Mouse (Mus musculus): ENCODE data around the gene Per1.

The Per1 gene

DNA sequence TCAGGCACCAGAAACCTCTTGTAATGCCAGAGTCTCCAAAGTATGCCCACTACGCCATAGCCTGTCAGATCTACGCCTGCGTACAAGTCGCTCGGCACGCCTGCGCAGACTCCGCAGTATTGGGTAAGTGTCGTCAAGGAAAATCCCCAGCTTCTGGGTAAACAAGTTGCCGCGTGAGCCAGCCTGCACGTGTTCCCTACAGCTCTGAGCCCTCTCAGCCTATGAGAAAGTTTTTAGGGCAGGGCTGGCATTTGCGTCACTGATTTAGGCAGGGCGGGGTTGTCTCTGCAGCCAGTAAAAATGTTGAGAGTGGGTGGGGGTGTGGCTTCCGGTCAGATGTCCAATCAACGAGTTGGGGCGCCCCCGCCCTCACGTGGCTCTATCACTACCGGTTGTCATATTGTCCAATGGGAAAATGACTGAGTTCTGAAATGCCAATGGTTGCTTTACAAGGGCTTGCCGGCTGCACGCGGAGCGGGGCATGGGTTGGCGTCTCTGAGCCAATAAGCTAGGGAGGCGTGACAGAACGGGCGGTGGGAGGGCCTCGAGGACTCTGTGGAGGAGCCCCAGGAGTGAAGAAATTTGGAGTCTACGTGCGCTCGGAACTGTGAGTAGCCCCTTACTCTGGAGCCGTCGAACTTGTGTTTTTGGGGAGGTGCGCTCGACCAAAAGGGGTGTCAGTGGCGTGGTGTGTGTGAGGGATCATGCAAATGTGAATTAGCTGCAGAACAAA, at the start of gene Per1:
Per1 (plus strand) TSS at position 521 of the 733 bp plus-strand sequence.
- in situ Hi-C loops (cut with MseI, MboI), result no loop called here

DNA sequence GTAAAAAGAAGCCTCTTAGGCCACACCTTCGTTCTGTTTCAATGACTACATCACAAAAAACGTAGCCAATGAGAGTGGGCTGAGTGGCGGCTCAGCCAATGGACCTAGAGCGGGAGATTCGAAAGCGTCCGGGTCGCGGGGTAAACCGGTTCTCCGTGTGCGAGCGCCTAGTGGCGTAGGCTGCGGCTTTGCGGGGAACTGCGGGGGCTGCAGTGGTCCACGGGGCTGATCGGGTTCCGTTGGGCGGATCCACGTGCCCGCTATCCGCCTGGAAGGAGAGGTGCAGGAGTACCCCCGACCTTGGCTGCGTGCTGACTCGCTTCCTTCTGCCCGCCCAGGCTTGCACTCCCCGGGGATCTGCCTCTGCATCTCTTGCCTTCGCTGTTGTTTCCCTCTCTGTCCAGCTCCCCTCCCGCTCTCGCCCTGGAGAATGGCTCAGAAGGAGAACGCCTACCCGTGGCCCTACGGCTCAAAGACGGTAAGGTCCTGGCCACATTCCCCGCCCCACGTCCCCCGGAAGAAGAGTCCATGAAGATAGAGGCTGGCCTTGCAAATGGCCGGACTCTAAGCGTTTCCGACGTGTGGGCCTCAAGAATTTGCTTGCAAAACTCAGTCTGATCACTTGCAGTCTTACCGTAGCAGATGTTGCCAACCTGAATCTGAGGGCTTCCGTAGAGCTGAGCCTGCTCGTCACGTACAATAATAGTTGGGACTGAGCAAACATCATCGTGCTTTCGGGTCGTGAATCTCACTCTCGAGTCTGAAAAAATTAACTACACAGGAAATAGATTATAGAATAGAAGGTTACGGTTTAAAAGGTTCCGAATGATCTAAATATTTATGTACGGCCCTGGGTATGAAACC, 49.3 kb upstream of the Per1 start, which contains the start of gene Aurkb:
Aurkb (plus strand) TSS at position 117 of the 864 bp plus-strand sequence.
- in situ Hi-C loops (cut with MseI, MboI), result no loop called here

DNA sequence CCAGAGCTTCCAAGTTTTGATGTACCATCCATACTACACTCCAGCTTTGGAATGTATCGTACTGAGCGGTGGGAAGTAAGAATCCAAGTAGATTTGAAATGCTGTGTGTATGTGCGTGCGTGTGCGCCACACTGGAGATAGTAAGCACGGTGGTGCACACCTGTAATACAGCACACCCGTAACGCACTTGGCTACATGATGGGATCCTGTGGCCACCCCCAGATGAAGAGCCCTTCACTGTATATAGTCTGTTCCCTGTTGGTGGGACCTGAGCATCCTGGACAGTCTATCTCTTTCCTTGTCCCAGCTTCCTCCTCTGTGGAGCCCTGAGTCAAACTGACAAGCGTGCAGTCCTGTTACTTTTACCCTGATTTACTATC, 48.6 kb upstream of the Per1 start:
- in situ Hi-C loops (cut with MseI, MboI), result no loop called here

DNA sequence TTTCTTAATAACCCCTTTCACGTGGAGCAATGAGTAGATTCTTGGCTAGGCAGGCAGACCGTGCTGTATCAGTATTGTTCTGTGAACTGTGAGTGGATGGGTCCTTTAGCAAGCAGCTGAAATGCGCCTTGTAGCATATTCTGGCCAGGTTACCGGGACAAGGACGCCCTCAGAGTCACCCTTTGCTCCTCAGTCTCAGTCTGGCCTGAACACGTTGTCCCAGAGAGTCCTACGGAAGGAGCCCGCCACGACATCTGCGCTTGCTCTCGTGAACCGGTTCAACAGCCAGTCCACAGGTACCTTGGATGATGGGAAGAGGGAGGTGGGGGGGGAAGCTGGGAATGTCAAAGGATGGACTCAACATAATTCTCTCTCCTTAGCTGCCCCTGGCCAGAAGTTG, 47.4 kb upstream of the Per1 start:
- in situ Hi-C loops (cut with MseI, MboI), result no loop called here

DNA sequence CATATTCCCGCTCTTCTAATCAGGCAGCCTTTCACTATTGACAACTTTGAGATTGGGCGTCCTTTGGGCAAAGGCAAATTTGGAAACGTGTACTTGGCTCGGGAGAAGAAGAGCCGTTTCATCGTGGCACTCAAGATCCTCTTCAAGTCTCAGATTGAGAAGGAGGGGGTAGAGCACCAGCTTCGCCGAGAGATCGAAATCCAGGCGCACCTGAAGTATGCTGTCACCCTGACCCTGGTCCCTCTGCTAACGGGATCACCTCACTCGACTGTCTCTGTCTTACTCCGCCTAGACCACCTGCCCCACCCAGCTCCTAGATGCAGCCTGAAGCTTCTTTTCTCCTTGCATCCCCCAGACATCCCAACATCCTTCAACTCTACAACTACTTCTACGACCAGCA, 46.9 kb upstream of the Per1 start:
- in situ Hi-C loops (cut with MseI, MboI), result no loop called here

DNA sequence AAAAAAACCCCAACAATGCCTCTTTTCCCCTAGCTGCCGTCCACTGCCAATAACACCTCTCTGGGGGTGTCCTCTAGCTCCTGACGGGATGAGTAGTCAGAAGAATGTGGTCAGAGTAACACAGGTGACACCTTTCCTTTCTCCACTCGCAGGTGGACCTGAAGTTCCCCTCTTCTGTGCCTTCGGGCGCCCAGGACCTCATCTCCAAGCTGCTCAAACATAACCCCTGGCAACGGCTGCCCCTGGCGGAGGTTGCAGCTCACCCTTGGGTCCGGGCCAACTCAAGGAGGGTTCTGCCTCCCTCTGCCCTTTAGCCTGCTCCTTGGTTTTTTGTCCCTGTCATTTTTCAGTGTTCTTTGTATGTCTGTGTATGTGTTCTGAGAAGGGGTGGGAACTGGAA, 44.3 kb upstream of the Per1 start:
- in situ Hi-C loops (cut with MseI, MboI), result no loop called here

DNA sequence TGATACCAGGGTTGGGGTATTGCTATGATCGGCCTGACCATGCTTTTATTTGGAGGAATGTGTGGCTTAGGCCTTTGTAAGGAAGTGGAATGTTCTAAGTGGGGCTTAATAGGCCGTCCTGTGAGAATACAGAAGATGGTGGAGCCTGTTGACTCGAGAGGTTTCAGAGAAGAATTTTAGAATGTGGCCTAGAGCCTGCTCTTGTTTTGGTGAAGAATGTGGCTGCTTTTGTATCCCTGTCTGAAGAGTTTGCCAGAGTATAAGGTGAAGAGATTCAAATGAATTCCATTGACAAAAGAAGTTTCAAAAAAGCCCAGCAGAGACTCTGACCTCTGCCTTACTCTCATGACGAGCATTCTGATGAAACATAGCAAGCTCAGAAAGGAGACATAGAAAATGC, 43.2 kb upstream of the Per1 start:
- in situ Hi-C loops (cut with MseI, MboI), result no loop called here

DNA sequence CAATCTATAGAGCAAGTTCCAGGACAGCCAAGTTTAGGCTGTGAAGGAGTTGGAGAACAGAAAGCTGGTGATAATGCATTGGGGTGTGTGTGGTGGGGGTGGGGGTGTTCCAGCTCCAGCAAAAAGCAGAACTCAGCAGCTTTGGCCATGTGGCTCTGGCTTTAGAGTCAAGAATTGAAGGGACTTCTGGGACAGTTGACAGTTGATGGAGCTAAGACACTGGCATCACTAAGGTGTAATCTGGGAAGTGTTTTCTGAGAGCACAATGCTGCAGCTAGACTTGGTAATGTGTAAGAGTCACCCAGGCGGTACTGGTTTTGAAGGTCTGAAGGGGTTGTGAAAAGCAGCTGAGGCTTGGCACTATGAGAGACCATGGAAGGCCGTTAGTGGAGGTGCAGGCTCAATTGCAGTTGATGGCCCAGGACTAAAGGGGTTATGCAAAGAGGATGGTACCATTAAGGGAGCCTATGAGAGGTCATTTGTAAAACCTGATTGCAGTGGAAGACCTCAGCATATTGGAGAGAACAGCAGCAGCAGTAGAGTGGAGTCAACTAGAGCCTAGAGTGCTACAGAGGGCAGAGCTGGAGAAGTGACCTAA, 42.1 kb upstream of the Per1 start:
- in situ Hi-C loops (cut with MseI, MboI), result no loop called here

DNA sequence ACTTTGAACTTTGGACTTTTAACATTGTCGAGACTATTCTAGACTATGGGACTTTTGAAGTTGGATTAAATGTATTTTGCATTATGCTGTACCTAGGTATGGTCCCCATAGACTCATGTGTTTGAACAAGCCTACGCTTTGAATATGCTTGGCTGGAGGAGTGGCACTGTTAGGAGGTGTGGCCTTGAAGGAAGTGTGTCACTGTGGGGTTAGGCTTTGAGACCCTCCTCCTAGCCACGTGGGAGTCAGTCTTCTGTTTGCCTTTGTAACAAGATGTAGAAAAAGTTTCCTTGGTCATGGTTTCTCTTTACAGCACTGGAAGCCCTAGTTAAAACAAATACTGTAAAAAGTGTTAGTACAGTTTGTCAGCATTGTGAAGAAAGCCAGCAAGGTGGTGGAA, 41.2 kb upstream of the Per1 start:
- in situ Hi-C loops (cut with MseI, MboI), result no loop called here

DNA sequence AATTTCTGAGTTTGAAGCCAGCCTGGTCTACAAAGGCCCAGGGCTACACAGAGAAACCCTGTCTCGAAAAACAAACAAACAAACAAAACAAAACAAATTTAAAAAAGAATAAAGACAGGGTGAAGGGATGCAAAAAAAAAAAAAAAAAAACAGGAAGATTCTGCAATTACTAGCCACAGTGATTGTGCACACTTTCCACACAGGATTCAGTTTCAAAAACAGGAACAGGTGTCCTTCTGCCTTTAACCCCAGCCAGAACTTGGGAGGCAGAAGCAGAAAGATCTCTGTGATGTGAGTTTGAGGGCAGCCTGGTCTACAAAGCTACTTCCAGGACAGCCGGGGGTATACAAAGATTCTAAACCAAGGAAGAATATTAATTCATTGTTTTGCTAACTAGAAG, 36.8 kb upstream of the Per1 start:
- in situ Hi-C loops (cut with MseI, MboI), result no loop called here

DNA sequence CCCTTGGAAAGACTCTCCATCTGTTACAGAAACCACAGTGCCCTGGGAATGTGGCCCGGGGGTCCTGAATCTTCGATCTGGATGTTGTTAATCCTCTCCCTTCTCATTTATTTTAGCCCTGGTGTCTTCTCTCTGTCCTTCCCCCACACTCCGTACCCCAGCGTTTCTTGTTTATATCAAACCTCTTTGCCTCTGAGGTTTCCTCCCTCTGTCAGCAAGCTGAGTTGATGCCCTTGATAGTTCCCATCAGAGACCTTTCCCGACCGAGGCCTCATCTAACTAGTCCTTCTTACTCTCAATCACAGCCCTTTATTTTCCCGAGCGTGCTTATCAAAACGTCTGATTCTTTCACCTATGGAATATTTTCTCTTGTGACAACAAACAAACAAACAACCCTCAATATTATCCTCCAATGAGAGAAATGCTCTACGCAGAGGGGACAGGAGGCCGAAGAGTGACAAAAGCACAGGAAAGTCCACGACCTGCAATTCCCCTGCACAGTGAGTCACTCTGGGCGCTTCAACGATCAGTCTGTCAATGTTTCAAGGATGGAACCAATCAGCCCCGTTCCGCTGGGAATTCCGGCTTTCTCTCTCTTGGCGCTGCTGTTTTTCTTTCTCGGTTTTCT, 36.2 kb upstream of the Per1 start:
- in situ Hi-C loops (cut with MseI, MboI), result no loop called here

DNA sequence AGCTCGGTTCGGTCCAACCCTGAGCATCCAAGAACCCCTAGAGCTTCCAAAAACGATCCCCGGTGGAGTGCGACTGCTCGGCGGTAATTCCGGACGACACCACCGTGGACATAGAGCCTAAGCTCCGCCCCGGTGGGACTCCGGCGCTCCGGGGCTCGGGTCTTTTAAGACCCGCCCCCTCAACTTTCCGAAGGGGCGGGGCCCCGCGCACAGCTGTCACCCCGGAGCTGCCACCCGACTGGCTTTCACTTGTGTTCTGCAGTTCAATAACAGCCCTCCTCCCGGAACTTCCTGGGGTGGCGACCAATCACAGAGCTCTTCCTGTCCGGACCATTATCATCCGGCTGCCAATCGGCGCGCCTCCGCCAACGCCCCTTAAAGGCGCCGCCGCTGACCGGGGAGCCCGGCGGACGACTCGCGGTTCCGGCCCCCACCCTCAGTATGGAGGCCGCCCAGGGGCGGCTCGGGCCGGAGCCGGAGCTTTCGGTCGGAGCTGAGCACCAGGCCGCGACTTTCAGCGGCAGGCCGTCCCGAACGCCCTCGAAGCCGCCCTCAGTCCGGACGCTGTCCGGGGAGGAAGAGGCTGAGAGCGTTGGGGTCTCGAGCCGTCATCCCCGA, 35.6 kb upstream of the Per1 start, which contains the start of gene Borcs6:
Borcs6 (plus strand) TSS at position 361 of the 618 bp plus-strand sequence.
- in situ Hi-C loops (cut with MseI, MboI), result no loop called here

DNA sequence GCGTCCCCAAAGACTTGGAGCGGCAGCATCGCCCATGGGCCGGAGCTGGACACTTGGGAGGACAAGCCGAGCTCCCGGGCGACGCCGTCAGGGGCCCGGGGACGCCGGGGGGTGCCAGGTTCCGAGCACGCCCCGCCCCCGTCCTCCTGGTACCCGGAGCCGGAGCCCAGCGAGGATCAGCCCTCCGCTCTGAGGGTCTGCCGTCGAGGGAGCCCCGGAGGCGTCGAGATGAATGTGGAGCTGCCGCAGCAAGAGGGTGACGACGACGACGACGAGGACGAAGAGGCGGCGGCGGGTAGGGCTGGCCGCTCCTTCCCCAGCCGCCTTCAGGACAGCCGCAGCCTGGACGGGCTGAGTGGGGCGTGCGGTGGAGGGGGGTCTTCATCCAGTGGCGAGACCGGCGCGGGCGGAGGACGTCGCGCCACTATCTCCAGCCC, 35.0 kb upstream of the Per1 start:
- in situ Hi-C loops (cut with MseI, MboI), result loop anchor here in 1 of 2 experiments (5.0 kb wide), 1 partner anchor 62 kb away; the partner anchor contains the start of genes 9130213A22Rik and Hes7

DNA sequence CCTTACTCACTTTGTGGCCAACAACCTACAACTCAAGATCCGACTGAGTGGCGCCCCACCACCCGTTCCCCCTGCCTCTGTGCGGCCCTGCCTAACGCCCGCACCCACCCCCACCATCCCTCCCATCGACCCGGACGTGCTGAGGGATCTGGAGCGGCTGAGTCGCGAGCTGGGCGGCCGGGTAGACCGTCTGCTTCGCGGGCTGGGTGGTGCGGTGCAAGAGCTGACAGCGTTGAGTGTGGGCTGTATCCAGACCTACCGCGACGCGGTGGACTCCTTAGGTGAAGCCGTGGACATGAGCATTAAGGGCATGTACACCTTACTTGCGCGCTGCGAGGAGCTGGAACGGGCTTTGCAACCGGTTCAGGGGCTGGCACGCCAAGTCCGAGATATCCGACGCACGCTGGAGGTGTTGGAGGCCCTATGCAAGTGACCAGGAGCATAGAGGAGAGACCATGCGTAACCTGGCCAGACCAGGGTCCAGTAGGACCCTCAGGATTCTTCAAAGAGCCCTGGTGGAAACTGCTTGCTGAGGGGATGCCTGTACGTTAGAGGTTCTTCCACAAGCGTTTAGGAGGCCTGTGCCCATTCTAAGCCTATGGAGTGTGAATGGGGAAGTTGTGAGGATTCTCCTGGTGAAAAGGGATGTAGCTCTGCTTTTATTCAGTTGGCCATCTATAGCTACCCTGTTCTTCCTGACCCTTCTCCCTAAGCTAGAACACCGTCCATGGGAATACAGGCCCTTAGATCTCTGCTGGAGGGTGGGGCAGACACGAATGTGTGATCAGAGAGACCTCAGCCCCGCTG, 34.4 kb upstream of the Per1 start:
- in situ Hi-C loops (cut with MseI, MboI), result loop anchor here in 1 of 2 experiments (5.0 kb wide), 1 partner anchor 62 kb away; the partner anchor contains the start of genes 9130213A22Rik and Hes7

DNA sequence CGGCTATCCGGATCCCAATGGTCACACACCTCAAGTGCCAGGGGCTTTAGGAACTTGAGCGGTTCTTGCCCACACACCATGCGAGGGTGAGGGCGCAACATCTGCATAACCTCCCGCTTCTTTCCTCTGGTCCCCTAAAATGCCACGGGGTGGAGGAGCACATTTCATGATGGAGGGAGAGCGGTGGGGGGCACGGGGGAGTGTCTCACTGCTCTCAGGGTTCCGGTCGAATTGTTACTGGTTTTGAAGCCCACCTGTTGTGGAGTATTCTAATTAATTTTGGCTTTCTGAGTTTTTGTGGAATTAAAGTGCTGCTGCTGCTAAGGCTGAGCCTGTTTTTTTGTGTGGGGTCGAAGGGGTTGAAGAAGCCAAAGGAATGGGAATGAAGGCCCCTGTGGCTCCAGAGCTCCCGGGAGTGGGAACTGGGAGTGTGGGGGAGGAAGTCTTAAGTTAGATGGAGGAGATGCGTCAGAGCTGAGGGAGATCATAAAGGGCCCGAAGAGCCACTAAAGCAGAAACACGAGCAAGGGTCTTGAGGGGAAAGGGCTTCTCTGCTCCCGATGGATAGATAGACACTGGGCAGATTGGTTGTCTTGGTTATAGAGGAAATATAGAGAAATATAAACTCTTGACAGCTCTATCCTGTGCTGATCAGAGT, 33.6 kb upstream of the Per1 start:
- in situ Hi-C loops (cut with MseI, MboI), result loop anchor here in 1 of 2 experiments (5.0 kb wide), 1 partner anchor 61 kb away; the partner anchor contains the start of genes 9130213A22Rik and Hes7

DNA sequence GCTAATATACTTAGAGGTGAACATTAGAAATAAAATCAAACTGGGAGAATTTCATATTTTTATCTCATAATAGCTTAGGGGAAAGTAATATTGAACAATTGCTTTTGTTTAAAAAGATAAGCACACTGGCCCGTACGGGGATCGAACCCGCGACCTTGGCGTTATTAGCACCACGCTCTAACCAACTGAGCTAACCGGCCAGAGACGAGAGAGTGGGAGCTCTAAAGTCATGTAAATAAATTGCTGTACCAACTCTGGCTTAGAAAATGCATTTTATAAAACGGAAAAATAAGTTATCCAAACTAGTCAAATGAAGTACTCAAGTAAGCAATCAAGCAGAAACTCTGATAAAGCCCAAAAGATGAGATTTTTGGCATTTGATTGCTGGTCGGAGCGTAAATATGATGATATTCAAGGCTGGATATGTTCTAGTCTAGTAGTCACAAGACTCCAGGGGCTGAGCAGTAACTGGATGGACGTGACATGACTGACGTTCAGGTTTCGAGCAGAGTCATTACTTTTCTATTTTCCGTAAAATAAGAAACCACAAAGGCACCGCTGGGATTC, 32.7 kb upstream of the Per1 start:
- in situ Hi-C loops (cut with MseI, MboI), result loop anchor here in 1 of 2 experiments (5.0 kb wide), 1 partner anchor 60 kb away; the partner anchor contains the start of genes 9130213A22Rik and Hes7

DNA sequence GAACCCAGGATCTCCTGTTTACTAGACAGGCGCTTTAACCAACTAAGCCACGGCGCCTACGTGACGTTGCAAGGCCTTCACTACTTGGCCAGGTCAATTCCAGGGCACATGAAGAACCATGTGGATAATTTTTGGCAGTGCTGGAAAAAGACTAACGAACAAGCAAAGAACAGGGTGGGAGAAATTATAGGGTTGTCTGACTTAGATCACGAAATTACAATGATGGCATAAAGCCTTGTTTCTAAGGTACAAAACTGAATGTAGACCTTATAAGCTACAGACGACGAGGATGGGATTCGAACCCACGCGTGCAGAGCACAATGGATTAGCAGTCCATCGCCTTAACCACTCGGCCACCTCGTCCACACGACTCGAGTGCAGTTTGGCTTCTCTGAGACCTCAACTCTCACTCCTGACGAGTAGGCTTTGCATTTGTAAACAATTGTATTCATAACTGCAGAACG, 32.2 kb upstream of the Per1 start:
- in situ Hi-C loops (cut with MseI, MboI), result loop anchor here in 1 of 2 experiments (5.0 kb wide), 1 partner anchor 60 kb away; the partner anchor contains the start of genes 9130213A22Rik and Hes7

DNA sequence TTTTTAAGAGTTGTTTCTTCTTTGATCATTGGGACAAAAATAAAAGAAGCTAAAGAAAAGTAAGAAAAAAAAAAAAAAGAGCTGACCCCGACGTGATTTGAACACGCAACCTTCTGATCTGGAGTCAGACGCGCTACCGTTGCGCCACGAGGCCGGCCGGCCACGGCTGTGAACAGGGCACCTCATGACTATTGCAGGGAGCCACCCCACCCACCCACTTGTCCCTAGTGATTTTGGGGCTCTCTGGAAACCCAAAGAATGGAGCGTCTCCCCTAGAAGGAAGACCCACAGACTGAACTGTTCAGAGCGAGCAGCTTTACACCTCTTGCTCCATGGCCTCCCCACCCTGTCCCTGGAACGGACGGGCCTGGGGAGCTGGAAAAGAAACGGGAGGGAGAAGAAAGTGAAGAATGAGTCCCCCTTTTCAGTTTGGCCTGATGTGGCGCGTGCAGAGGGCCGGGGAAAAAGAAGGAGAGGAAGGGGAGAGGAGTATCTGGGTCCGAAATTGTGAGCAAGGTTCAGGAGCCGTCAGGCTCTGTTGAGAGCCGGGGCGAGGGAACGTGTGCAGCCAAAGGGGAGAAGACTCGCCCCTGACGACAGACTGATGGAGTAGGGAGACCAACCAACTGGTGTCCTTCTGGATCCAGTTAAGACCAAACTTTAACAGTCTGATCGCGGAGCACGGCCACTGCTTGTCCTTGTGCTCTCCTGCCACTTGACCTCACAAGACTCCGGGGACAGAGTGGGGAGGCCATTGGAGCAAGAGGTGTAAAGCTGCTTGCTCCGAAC, 31.4 kb upstream of the Per1 start:
- in situ Hi-C loops (cut with MseI, MboI), result loop anchor here in 1 of 2 experiments (5.0 kb wide), 1 partner anchor 59 kb away; the partner anchor contains the start of genes 9130213A22Rik and Hes7

Measured in mouse trophoblast stem cell (cell line).